Mouse (Mus musculus): ENCODE measurements around the gene Luc7l3. TPM values are rescaled to one million over a fixed set of nuclear protein-coding genes. Genes with fewer than 3 reads are reported as not detected.

The Luc7l3 gene
- polyA plus RNA-seq (2012; rRNA removed) = 20.7 and 26.4 TPM in 2 replicates

DNA sequence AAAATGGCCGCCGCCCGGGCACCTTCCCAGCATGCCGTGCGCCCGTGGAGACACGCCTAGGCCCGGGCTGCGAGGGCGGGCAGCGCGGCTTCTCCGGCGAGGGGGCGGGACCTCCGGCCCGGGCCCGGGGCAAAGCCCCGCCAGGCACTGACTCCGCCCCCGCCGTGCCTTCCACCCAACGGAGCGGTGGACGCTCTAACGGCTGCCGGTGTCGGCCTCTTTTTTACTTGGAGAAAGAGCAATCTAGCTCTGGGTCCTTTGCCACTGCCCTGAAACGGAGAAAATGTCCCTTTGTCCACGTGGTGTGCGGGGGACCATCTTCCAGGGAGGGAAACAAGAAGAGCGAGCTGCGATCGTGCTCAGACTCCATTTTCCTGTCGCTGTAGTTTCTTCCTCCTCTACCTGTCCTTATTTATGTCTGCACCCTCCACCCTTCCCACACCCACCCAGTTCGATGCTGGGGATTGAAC, at the start of gene Luc7l3:
TSS of gene Luc7l3 (minus strand) at position 58 of the 470 bp plus-strand sequence.
- DNase-seq = peak; percentile 96
- peak within 1 kb of the TSS; percentile 67 for H3K27ac ChIP-seq (ENCODE audit: control insufficient read depth, insufficient read depth, low read length)
- 1% methylated on average over 36 of the region's 36 CpGs for WGBS
- no peaks in the 10 kb centered on the region for H3K36me3 ChIP-seq (ENCODE audit: control insufficient read depth, insufficient read depth, low read length)
- peak within 1 kb of the TSS; percentile 88 for H3K4me3 ChIP-seq (ENCODE audit: control insufficient read depth, insufficient read depth, low read length)
- peaks cover 7% of the 10 kb centered on the region for H3K4me1 ChIP-seq (replicated peaks; ENCODE audit: control insufficient read depth, insufficient read depth, low read length)
- peak; percentile 98 for TF ChIP-seq POLR2A (IDR thresholded peaks at IDR 0.05; ENCODE audit: control insufficient read depth, extremely low read depth, insufficient read depth, low read length, poor library complexity)
- peak; percentile 56; the same call in 1 of the 2 replicates for TF ChIP-seq CTCF (IDR thresholded peaks at IDR 0.05; ENCODE audit: borderline replicate concordance, control insufficient read depth, extremely low read depth, insufficient read depth, low read length, poor library complexity)
- H3K27me3 ChIP-seq (ENCODE audit: control insufficient read depth, insufficient read depth, low read length) = no peaks in the 10 kb centered on the region

DNA sequence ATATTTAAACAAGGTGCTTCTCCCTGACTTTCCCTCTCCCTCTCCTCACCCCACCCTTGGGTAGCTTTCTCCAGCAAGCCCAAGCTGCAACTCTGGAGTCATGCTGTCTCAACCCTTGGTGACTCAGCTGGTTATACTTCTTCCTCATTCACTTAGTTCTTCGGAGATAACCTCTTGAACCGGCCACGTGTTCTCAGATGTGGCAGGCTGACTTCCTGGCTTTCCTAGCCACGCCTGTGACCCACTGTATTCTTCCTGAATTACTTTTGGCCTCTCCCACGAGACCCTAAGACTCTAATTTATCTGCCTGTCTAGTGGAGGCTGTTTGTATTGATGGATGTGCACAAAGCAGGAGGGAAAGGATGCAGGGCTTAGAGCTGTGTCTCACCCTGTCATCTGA, 49.0 kb upstream of the Luc7l3 start:
- no peak for TF ChIP-seq CTCF (IDR thresholded peaks at IDR 0.05; ENCODE audit: borderline replicate concordance, control insufficient read depth, extremely low read depth, insufficient read depth, low read length, poor library complexity)
- TF ChIP-seq POLR2A (IDR thresholded peaks at IDR 0.05; ENCODE audit: control insufficient read depth, extremely low read depth, insufficient read depth, low read length, poor library complexity) = no peak
- H3K4me3 ChIP-seq (ENCODE audit: control insufficient read depth, insufficient read depth, low read length) = no peak overlapping the region
- H3K27ac ChIP-seq (ENCODE audit: control insufficient read depth, insufficient read depth, low read length) = no peak overlapping the region
- no peaks in the 10 kb centered on the region for H3K36me3 ChIP-seq (ENCODE audit: control insufficient read depth, insufficient read depth, low read length)
- peak; percentile 11 for DNase-seq
- no peaks in the 10 kb centered on the region for H3K27me3 ChIP-seq (ENCODE audit: control insufficient read depth, insufficient read depth, low read length)
- peaks cover 38% of the 10 kb centered on the region for H3K4me1 ChIP-seq (replicated peaks; ENCODE audit: control insufficient read depth, insufficient read depth, low read length)
- under 1% methylated on average over 5 of the region's 5 CpGs for WGBS

DNA sequence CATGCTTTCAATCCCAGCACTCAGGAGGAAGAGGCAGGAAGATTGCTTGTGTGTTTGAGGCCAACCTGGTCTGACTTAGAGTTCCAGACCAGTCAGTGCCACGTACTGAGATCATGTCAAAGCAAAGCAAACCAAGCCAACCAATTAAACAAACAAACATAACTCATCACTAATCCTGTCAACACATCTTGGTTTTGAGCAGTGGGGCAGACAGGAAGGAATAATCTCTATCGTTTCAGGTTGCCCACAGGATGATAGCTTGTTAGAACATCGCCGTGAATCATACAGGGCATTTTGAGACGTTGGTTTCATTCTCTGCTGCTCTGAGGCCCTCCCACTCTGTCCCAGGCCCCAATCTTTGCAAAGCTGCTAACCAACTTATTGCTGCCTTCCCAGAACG, 48.2 kb upstream of the Luc7l3 start:
- H3K27me3 ChIP-seq (ENCODE audit: control insufficient read depth, insufficient read depth, low read length) = no peaks in the 10 kb centered on the region
- no peak for DNase-seq

DNA sequence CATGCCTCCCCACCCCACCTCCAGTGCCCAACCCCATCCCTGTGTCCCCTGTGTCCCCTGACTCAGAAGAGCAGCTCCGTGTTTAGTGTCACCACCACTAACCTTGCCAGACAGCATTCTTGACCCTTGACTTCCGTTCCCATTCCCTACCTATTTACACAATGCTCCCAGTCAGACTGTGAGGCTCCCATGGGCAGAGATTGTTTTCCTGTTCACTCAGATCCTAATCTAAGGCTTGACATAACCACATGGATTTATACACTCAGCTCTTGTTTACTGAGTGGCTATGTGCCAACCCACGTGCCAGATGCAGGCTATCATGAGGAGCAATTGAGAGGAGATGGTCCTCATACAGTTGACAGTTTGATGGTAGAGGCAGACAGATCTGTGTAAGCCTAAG, 43.6 kb upstream of the Luc7l3 start:
- no peak for DNase-seq
- no peak overlapping the region for H3K27ac ChIP-seq (ENCODE audit: control insufficient read depth, insufficient read depth, low read length)

More for the DNA sequence above, 48.2 kb upstream of the Luc7l3 start:
- H3K4me3 ChIP-seq (ENCODE audit: control insufficient read depth, insufficient read depth, low read length) = no peak overlapping the region
- TF ChIP-seq POLR2A (IDR thresholded peaks at IDR 0.05; ENCODE audit: control insufficient read depth, extremely low read depth, insufficient read depth, low read length, poor library complexity) (no peak), CTCF (IDR thresholded peaks at IDR 0.05; ENCODE audit: borderline replicate concordance, control insufficient read depth, extremely low read depth, insufficient read depth, low read length, poor library complexity) (no peak)
- no peak overlapping the region for H3K27ac ChIP-seq (ENCODE audit: control insufficient read depth, insufficient read depth, low read length)
- H3K4me1 ChIP-seq (replicated peaks; ENCODE audit: control insufficient read depth, insufficient read depth, low read length) = peaks cover 37% of the 10 kb centered on the region
- 50% methylated on average over 6 of the region's 6 CpGs for WGBS
- no peaks in the 10 kb centered on the region for H3K36me3 ChIP-seq (ENCODE audit: control insufficient read depth, insufficient read depth, low read length)

DNA sequence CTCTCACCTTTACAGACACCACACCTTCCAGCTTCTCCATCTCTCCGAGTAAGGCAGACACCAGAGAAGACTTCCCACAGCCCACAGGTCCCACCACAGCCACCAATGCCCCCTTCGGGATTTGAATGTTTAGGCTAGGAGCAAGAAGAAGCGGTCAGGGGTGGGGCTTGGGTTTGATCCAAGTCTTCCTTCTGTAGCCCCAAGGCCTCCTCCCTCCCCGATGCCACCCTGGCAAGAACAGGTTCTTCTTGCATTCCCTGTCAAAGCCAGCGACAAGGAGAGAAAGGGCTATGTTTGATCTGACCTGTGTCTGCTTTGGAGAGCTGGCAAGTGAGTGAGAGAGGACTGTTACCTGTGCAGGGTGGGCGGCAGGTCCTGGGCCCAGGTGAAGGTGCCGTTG, 41.9 kb upstream of the Luc7l3 start:
- Histone ChIP-seq H3K36me3 (ENCODE audit: control insufficient read depth, insufficient read depth, low read length) (no peaks in the 10 kb centered on the region), H3K27ac (ENCODE audit: control insufficient read depth, insufficient read depth, low read length) (no peak overlapping the region), H3K27me3 (ENCODE audit: control insufficient read depth, insufficient read depth, low read length) (no peaks in the 10 kb centered on the region), H3K4me1 (replicated peaks; ENCODE audit: control insufficient read depth, insufficient read depth, low read length) (no peaks in the 10 kb centered on the region), H3K4me3 (ENCODE audit: control insufficient read depth, insufficient read depth, low read length) (no peak overlapping the region)
- DNase-seq = no peak
- 85% methylated on average over 7 of the region's 7 CpGs for WGBS
- TF ChIP-seq POLR2A (IDR thresholded peaks at IDR 0.05; ENCODE audit: control insufficient read depth, extremely low read depth, insufficient read depth, low read length, poor library complexity) = no peak
- no peak for TF ChIP-seq CTCF (IDR thresholded peaks at IDR 0.05; ENCODE audit: borderline replicate concordance, control insufficient read depth, extremely low read depth, insufficient read depth, low read length, poor library complexity)

More for the DNA sequence above, 43.6 kb upstream of the Luc7l3 start:
- Histone ChIP-seq H3K4me1 (replicated peaks; ENCODE audit: control insufficient read depth, insufficient read depth, low read length) (peaks cover 4% of the 10 kb centered on the region), H3K36me3 (ENCODE audit: control insufficient read depth, insufficient read depth, low read length) (no peaks in the 10 kb centered on the region), H3K4me3 (ENCODE audit: control insufficient read depth, insufficient read depth, low read length) (no peak overlapping the region), H3K27me3 (ENCODE audit: control insufficient read depth, insufficient read depth, low read length) (no peaks in the 10 kb centered on the region)
- 81% methylated on average over 3 of the region's 3 CpGs for WGBS
- no peak for TF ChIP-seq CTCF (IDR thresholded peaks at IDR 0.05; ENCODE audit: borderline replicate concordance, control insufficient read depth, extremely low read depth, insufficient read depth, low read length, poor library complexity)

DNA sequence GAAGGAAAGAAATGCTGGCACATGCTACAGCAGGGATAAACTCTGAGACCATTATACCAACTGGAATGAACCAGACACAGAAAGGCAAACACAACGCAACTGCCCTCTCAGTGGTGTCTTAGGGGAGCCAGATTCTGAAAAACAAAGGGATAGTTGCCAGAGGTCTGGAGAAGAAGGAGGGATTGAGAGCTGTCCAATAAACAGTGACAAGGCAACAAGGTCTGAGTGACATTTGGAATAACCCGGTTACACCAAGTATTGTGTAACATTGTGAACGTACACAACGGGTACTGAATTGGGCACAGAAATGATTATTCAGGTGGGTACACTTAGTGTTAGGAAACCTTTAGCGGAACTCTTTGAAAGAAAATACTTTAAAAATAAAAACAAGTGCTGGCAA, 40.3 kb upstream of the Luc7l3 start:
- Histone ChIP-seq H3K4me3 (ENCODE audit: control insufficient read depth, insufficient read depth, low read length) (no peak overlapping the region), H3K36me3 (ENCODE audit: control insufficient read depth, insufficient read depth, low read length) (no peaks in the 10 kb centered on the region), H3K27me3 (ENCODE audit: control insufficient read depth, insufficient read depth, low read length) (no peaks in the 10 kb centered on the region), H3K4me1 (replicated peaks; ENCODE audit: control insufficient read depth, insufficient read depth, low read length) (no peaks in the 10 kb centered on the region), H3K27ac (ENCODE audit: control insufficient read depth, insufficient read depth, low read length) (no peak overlapping the region)
- 97% methylated on average over 5 of the region's 5 CpGs for WGBS
- TF ChIP-seq CTCF (IDR thresholded peaks at IDR 0.05; ENCODE audit: borderline replicate concordance, control insufficient read depth, extremely low read depth, insufficient read depth, low read length, poor library complexity) = no peak
- no peak for TF ChIP-seq POLR2A (IDR thresholded peaks at IDR 0.05; ENCODE audit: control insufficient read depth, extremely low read depth, insufficient read depth, low read length, poor library complexity)
- no peak for DNase-seq
